Mouse (Mus musculus) limb, embryonic 12.5 days (tissue): Measurements from ENCODE around the gene Stk38. TPM values are rescaled to one million over a fixed set of nuclear protein-coding genes. Genes with fewer than 3 reads are reported as not detected.

Source experiments
- ATAC-seq: fragments of 200-750 bp; cut with Nextera tagmentation; 2 replicates; pipeline ENCODE4 v1.8.0; 2017; ENCODE audit warnings: low read depth, moderate TSS enrichment; ENCODE audit not compliant: insufficient number of reproducible peaks, insufficient read depth, low FRiP score, low TSS enrichment
- H3K27ac ChIP-seq: fragments of 300-500 bp; sonication (generic); 2 replicates; pipeline ENCODE4 v1.5.1; 2016; ENCODE audit warnings: mild to moderate bottlenecking, moderate library complexity
- H3K27me3 ChIP-seq: fragments of 300-500 bp; sonication (generic); 2 replicates; pipeline ENCODE4 v1.6.1; 2016; ENCODE audit warnings: mild to moderate bottlenecking, moderate library complexity
- H3K36me3 ChIP-seq: fragments of 300-500 bp; sonication (generic); 2 replicates; pipeline ENCODE4 v1.6.1; 2016; ENCODE audit warnings: mild to moderate bottlenecking, moderate library complexity
- H3K4me1 ChIP-seq: fragments of 300-500 bp; sonication (generic); replicated peaks from 2 replicates; pipeline ENCODE4 v1.6.1; 2016
- H3K4me2 ChIP-seq: fragments of 300-500 bp; sonication (generic); 2 replicates; pipeline ENCODE4 v1.6.1; 2016; ENCODE audit warnings: mild to moderate bottlenecking, moderate library complexity
- H3K4me3 ChIP-seq: fragments of 300-500 bp; sonication (generic); replicated peaks from 2 replicates; pipeline ENCODE4 v1.5.1; 2016; ENCODE audit warnings: mild to moderate bottlenecking
- H3K9ac ChIP-seq: fragments of 300-500 bp; sonication (generic); replicated peaks from 2 replicates; pipeline ENCODE4 v1.6.1; 2016; ENCODE audit warnings: mild to moderate bottlenecking, moderate library complexity
- H3K9me3 ChIP-seq: fragments of 300-500 bp; sonication (generic); 2 replicates; pipeline ENCODE4 v1.6.1; 2016; ENCODE audit warnings: mild to moderate bottlenecking, moderate library complexity
- WGBS: fragments of 180-500 bp; shearing (Covaris S2); methylation state at CpG from one replicate; pipeline ENCODE4 v1.1.7; 2016; 5-methylcytosine and 5-hydroxymethylcytosine counted together
- polyA plus RNA-seq: library from polyadenylated mRNA; unstranded; fragments of >200 nt; fragmentation: Nextera tagmentation; extraction: Ambion mirVana; gene quantifications from 2 replicates; pipeline ENCODE4 v1.2.1, GENCODE M21; 2016

The Stk38 gene
- polyA plus RNA-seq, 1 experiment from 2014 or later = 149 TPM

DNA sequence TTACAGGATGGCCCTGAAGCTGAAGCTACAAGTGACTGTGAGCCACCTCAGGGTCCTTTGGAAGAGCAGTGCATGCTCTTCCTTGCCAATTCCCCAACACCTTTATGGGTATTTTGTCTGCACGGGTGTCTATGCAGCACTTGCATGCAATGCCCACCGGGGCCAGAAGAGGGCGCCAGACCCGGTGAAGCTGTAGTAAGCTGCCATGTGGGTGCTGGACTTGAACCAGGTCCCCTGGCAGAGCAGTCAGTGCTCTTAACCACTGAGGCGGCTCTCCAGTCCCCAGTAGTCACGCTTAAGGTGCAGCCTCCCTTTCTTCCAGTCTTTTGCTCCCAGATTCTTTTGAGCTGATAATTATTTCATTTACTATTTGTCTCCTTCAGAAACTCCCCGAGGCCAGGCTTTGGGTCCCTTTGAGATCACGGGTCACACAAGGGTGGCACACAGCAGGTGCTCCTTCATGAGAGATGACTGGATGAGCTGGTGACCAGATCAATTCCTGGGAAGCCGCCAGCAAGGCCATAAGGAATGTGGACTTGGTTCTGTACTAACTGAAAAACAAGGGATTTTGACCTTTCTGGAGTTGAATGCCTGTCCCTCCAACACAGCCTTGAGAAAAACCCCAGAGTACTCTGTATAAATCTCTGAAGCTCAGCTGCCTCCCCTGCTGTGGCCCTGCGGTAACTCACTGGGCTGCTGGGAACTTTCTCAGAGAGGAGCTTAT, 71.0 kb downstream of the Stk38 start:
- Histone ChIP-seq H3K9ac (no peak overlapping the region), H3K4me3 (no peak overlapping the region), H3K4me1 (no peaks in the 10 kb centered on the region), H3K36me3 (no peaks in the 10 kb centered on the region), H3K27ac (no peak overlapping the region), H3K4me2 (no peak overlapping the region), H3K9me3 (no peaks in the 10 kb centered on the region), H3K27me3 (no peaks in the 10 kb centered on the region)
- 82% methylated on average over 10 of the region's 10 CpGs for WGBS
- no peak for ATAC-seq

DNA sequence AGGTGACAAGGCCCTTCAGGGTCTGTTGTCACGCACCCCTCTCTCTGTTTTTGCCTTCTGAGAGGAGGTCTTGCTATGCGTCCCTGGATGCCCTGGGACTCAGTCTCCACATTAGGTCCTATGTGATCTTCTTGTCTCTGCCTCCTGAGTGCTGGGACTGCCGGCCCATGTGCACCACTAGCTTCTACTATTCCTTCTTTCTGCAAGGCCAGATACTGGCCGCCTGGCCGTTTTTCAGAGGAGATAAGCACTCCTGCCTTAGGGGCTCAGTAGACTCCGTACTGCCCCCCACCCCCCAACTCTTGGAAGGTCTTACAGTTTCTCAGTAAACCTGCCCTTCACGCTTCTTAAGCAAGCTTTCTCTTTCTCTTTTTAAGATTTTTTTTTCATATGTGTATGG, 71.7 kb downstream of the Stk38 start:
- H3K36me3 ChIP-seq = no peaks in the 10 kb centered on the region
- H3K27ac ChIP-seq = no peak overlapping the region
- no peak overlapping the region for H3K9ac ChIP-seq
- H3K27me3 ChIP-seq = no peaks in the 10 kb centered on the region
- H3K9me3 ChIP-seq = no peaks in the 10 kb centered on the region
- WGBS = 92% methylated on average over 7 of the region's 7 CpGs
- no peak for ATAC-seq
- H3K4me3 ChIP-seq = no peak overlapping the region
- no peak overlapping the region for H3K4me2 ChIP-seq
- no peaks in the 10 kb centered on the region for H3K4me1 ChIP-seq

DNA sequence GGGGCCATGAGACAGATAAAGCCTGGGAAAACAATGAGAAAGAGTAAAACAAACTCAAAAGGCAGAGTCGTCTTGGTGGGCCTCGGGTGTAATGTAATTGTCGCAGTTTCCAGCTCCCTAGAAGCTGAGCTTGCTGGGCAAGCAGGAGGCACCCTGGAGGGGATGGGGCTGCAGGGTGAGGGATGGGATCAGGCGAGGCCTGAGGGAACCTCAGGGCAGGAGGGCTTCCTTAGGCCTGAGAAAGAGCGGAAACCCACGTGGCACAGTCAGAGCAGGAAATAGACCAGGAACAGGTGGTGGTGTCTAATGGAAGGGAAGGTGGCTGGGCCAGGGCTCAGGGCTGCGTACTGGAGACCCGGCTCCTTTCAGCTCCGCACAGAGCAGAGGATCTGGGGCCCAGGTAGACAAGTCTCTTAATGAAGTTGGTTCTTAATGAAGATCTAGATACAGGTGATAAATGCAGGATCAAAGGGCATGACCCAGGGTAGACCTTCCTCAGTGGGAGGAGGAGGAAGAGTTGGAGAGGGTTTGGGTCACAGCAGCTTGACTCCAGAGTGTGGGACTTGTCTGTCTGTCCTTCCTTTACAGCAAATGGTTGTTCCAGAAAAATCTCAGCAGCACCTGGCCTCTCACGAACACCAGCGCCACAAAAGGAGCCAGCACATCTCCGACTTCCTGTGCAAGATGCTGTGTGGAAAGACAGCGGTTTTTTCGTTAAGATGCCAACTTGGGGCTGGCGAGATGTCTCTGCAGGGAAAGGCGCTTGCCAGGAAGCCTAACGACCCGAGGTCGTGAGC, 73.5 kb downstream of the Stk38 start:
- 77% methylated on average over 19 of the region's 19 CpGs for WGBS
- H3K36me3 ChIP-seq = no peaks in the 10 kb centered on the region
- peaks cover 10% of the 10 kb centered on the region for H3K4me1 ChIP-seq
- H3K4me3 ChIP-seq = no peak overlapping the region
- no peaks in the 10 kb centered on the region for H3K9me3 ChIP-seq
- no peaks in the 10 kb centered on the region for H3K27me3 ChIP-seq
- ATAC-seq = no peak
- H3K9ac ChIP-seq = no peak overlapping the region
- no peak overlapping the region for H3K4me2 ChIP-seq
- H3K27ac ChIP-seq = no peak overlapping the region

DNA sequence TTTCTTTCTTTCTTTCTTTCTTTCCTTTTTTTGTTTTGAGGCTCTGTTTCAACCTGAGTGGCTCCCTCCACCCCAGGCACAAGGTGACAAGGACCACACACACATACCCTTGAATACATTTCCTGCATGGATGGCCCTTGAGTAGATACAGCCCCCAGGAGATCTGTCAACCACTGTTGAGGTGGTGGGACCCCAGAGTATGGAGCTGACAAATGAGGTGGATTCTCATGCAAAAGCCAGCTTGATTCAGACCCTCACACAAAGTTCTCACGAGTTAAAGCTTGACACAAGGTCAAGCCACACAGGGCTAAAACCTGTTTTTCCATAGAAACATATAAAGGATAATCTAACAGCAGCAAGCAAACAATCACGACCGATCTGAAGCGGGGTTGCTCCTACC, 75.5 kb downstream of the Stk38 start:
- H3K27me3 ChIP-seq = no peaks in the 10 kb centered on the region
- ATAC-seq = no peak
- WGBS = 92% methylated on average over 4 of the region's 4 CpGs

DNA sequence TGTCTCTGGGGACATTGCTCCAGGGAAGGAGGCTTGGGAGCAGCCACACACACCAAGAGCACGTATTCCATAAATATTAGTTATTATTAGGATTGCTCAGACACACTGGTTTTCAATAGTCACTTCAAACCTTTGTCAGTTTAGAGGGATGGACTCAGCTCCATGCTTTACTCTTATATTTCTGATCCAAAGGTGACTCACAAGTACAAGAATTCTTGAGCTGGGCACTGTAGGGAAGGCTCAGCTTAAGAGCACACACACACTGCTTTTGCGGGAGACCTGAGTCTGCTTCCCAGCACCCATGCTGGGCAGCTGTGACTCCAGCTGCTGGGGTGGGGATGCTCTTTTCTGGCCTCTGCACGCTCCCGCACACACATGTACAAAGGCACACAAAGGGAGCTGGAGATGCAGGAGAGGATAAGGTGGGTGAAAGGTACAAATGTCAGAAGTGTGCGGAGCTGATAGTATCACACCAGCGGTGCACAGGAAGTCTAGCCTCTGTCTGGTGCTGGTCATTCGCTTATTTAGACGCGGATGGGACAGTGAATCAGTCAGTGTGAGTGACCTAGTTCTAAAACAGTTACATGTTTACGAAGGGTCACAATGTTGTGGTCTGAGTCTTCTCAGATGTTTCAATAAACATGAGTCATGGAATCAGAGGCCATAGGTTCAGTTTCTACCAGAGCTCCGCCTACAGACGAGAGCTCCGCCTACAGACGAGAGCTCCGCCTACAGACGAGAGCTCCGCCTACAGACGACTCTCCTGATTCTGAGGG, 76.2 kb downstream of the Stk38 start:
- H3K36me3 ChIP-seq = no peaks in the 10 kb centered on the region
- H3K9me3 ChIP-seq = no peaks in the 10 kb centered on the region
- H3K4me1 ChIP-seq = peaks cover 10% of the 10 kb centered on the region
- H3K27ac ChIP-seq = peak overlapping the region; percentile 45; the same call in 1 of the 2 replicates
- H3K4me3 ChIP-seq = no peak overlapping the region
- no peak overlapping the region for H3K9ac ChIP-seq
- no peaks in the 10 kb centered on the region for H3K27me3 ChIP-seq
- 91% methylated on average over 18 of the region's 18 CpGs for WGBS
- no peak overlapping the region for H3K4me2 ChIP-seq
- ATAC-seq = no peak

More for the DNA sequence above, 75.5 kb downstream of the Stk38 start:
- Histone ChIP-seq H3K9me3 (no peaks in the 10 kb centered on the region), H3K27ac (no peak overlapping the region), H3K4me1 (peaks cover 10% of the 10 kb centered on the region), H3K4me2 (no peak overlapping the region), H3K9ac (no peak overlapping the region), H3K4me3 (no peak overlapping the region), H3K36me3 (no peaks in the 10 kb centered on the region)

DNA sequence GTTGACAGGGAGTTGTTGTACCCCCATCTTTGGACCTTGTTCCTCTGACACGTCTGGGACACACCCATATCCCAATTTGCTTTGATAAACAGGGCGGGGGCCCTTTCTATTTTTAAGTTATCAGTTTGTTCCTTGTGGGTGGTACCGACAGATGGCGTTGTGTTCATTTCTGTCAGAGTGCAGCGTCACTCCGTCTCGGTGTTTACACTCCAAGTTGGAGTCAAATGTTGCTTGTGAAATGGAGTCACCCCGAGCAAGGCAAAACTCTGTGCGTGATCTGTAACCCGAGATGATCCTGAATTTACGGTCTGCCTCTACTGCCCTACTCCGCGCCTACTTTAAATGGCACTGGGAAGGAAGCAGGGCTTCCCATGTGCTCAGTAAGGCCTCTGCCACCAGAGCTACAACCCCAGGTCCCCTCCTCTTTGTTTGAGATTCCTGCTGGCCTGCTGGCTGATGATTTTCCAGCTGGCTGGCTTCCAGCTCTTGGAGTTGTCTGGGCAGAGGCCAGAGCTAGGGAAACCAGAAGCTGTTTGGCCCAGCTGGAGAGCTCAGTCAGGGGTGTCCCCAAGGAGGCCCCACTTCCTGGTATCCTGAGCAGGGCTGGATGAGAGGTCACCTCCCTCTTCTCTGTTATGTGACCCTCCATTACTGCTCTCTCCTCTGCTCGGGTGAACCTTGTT, 77.3 kb downstream of the Stk38 start:
- H3K4me2 ChIP-seq = peak overlapping the region; percentile 35
- ATAC-seq = peak; percentile 73
- H3K4me1 ChIP-seq = peaks cover 10% of the 10 kb centered on the region
- no peaks in the 10 kb centered on the region for H3K36me3 ChIP-seq
- no peaks in the 10 kb centered on the region for H3K27me3 ChIP-seq
- H3K9ac ChIP-seq = no peak overlapping the region
- peak overlapping the region; percentile 89 for H3K27ac ChIP-seq
- H3K9me3 ChIP-seq = no peaks in the 10 kb centered on the region
- 18% methylated on average over 14 of the region's 14 CpGs for WGBS
- H3K4me3 ChIP-seq = 0 out of 2 replicates have a peak overlapping the region, but pooled peaks have one; percentile 6

DNA sequence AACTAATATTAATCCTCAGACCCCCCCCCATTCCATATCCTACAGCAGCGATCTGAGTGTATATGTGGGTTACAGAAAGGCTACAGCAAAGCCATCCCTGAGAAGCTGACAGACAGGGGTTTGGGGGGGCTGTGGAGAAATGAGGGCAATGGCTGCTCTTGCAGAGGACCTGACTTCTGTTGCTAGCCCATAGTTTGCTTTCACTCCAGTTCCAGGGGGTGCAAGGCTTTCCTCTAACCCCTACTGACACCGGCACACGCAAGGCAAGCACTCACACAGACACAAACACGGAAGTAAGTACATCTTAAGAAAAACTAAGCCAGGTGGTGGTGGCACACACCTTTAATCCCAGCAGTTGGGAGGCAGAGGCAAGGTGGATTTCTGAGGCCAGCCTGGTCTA, 78.4 kb downstream of the Stk38 start:
- no peak for ATAC-seq
- Histone ChIP-seq H3K4me1 (peaks cover 10% of the 10 kb centered on the region), H3K27me3 (no peaks in the 10 kb centered on the region), H3K36me3 (no peaks in the 10 kb centered on the region), H3K9me3 (no peaks in the 10 kb centered on the region), H3K27ac (no peak overlapping the region), H3K4me2 (no peak overlapping the region), H3K9ac (no peak overlapping the region), H3K4me3 (no peak overlapping the region)
- WGBS = 95% methylated on average over 4 of the region's 4 CpGs

DNA sequence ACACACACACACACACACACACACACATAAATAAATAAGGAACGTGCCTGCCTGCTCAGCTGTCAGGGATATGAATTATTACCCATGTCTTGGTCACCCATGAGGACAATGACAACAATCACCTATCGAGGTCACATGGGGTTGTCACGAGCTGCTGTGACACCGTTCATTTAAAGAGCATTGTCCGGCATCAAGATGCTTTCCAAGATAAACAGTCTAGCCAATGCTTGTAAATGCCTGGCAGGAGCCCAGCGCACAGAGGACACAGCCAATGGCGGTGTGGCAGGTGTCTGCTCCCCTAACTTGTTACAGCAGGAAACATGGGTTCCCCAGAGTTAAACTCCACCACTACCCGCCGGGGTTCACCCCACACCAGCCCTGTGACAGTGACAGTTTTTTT, 79.8 kb downstream of the Stk38 start:
- no peaks in the 10 kb centered on the region for H3K27me3 ChIP-seq
- H3K4me1 ChIP-seq = peaks cover 10% of the 10 kb centered on the region
- H3K9ac ChIP-seq = no peak overlapping the region
- H3K4me2 ChIP-seq = no peak overlapping the region
- no peak for ATAC-seq
- 87% methylated on average over 9 of the region's 9 CpGs for WGBS
- no peak overlapping the region for H3K27ac ChIP-seq
- no peak overlapping the region for H3K4me3 ChIP-seq
- no peaks in the 10 kb centered on the region for H3K9me3 ChIP-seq
- H3K36me3 ChIP-seq = no peaks in the 10 kb centered on the region

DNA sequence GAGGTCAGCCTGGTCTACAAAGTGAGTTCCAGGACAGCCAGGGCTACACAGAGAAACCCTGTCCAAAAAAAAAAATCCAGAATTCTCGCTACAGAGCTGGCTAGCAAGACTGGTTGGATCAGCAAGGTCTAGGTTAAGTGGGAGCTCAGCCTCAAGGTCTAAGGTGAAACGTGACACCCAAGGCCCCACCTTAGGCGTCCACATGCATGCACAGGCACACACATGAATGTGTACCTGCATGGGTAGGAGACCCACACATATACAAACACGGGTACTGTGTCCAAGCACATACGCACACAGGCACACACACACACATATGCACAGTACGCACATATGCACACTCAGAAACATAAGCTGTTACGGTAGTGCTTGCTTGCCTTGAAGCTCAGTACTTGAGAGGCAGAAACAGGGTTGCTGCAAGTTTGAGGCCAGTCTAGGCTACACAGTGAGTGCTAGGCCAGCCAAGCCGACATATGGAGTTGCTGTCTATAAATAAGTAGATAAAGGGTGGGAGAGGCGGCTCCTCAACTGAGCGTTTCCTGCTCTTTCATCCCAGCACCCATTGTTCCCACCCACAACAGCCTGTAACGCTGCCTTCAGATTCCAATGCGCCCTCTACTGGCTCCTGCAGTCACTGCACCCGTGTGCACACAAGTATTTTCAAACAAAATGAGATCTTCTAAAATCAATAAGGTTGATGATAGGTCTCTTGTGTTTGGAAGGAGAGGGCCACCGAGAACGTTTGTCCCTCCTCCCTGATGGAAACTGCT, 80.7 kb downstream of the Stk38 start:
- H3K4me3 ChIP-seq = no peak overlapping the region
- H3K9me3 ChIP-seq = no peaks in the 10 kb centered on the region
- H3K4me1 ChIP-seq = peaks cover 10% of the 10 kb centered on the region
- 50% methylated on average over 15 of the region's 15 CpGs for WGBS
- no peak overlapping the region for H3K27ac ChIP-seq
- no peak for ATAC-seq
- no peaks in the 10 kb centered on the region for H3K36me3 ChIP-seq
- no peak overlapping the region for H3K9ac ChIP-seq
- H3K27me3 ChIP-seq = no peaks in the 10 kb centered on the region
- H3K4me2 ChIP-seq = no peak overlapping the region

DNA sequence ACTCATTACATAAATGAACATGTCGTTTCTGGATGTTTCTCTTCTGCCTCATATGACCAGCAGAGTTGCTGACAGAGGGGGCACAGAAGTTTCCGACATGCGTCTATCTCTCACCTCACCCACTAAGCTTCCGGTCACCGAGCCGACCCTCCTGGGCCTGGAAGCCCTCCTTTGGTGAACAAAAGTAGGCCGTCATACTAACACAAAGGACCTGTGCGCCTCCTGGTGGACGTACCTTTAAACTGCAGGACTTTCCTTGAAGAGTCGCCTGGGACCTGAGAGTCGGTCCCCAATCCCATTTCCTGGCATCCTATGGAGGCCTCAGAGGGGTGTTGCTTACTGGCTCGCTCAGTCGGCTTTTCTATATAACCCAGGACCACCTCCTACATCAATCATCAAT, 81.4 kb downstream of the Stk38 start:
- no peak overlapping the region for H3K9ac ChIP-seq
- WGBS = 17% methylated on average over 13 of the region's 13 CpGs
- no peaks in the 10 kb centered on the region for H3K9me3 ChIP-seq
- ATAC-seq = no peak
- H3K36me3 ChIP-seq = no peaks in the 10 kb centered on the region
- H3K4me3 ChIP-seq = no peak overlapping the region
- no peaks in the 10 kb centered on the region for H3K27me3 ChIP-seq
- no peak overlapping the region for H3K4me2 ChIP-seq
- no peak overlapping the region for H3K27ac ChIP-seq
- H3K4me1 ChIP-seq = peaks cover 10% of the 10 kb centered on the region
